Mouse (Mus musculus) hindbrain, embryonic 14.5 days (tissue): ENCODE measurements at regions not wholly inside any gene's neighbourhood (a gene's known extent, or its start where the extent isn't known, plus 50 kb on each side); places are given as distances from the start of the nearest gene placed in this dataset.

ENCODE experiments used
- ATAC-seq: fragments of 200-750 bp; cut with Nextera tagmentation; 2 replicates; pipeline ENCODE4 v1.8.0; 2017; ENCODE audit warnings: moderate number of reproducible peaks, mild to moderate bottlenecking, moderate TSS enrichment, moderate library complexity; ENCODE audit not compliant: low FRiP score
- DNase-seq: peaks from one replicate; pipeline ENCODE4 v3.0.0-alpha.2; 2015; ENCODE audit warnings: low spot score
- H3K27ac ChIP-seq: fragments of 300-500 bp; sonication (generic); 2 replicates; pipeline ENCODE4 v1.5.1; 2014; ENCODE audit warnings: mild to moderate bottlenecking, moderate library complexity
- H3K27me3 ChIP-seq: fragments of 300-500 bp; sonication (generic); 2 replicates; pipeline ENCODE4 v1.6.1; 2014; ENCODE audit warnings: mild to moderate bottlenecking, low read length, mixed read lengths; ENCODE audit not compliant: control insufficient read depth, insufficient read depth
- H3K36me3 ChIP-seq: fragments of 300-500 bp; sonication (generic); replicated peaks from 2 replicates; pipeline ENCODE4 v1.6.1; 2014; ENCODE audit not compliant: control insufficient read depth, insufficient read depth
- H3K4me1 ChIP-seq: fragments of 300-500 bp; sonication (generic); replicated peaks from 2 replicates; pipeline ENCODE4 v1.6.1; 2014; ENCODE audit warnings: antibody characterized with exemption, low read length, mixed read lengths; ENCODE audit not compliant: control insufficient read depth, insufficient read depth
- H3K4me2 ChIP-seq: fragments of 300-500 bp; sonication (generic); replicated peaks from 2 replicates; pipeline ENCODE4 v1.6.1; 2014; ENCODE audit warnings: mild to moderate bottlenecking, moderate library complexity
- H3K4me3 ChIP-seq: fragments of 300-500 bp; sonication (generic); replicated peaks from 2 replicates; pipeline ENCODE4 v1.5.1; 2014; ENCODE audit warnings: mild to moderate bottlenecking, low read length
- H3K9ac ChIP-seq: fragments of 300-500 bp; sonication (generic); 2 replicates; pipeline ENCODE4 v1.6.1; 2014
- H3K9me3 ChIP-seq: fragments of 300-500 bp; sonication (generic); 2 replicates; pipeline ENCODE4 v1.6.1; 2016; ENCODE audit warnings: low read length; ENCODE audit not compliant: control insufficient read depth
- WGBS: fragments of 180-500 bp; shearing (Covaris S2); extraction: QIAGEN DNeasy Blood & Tissue Kit; methylation state at CpG from one replicate; pipeline ENCODE4 v1.1.7; 2014; 5-methylcytosine and 5-hydroxymethylcytosine counted together

DNA sequence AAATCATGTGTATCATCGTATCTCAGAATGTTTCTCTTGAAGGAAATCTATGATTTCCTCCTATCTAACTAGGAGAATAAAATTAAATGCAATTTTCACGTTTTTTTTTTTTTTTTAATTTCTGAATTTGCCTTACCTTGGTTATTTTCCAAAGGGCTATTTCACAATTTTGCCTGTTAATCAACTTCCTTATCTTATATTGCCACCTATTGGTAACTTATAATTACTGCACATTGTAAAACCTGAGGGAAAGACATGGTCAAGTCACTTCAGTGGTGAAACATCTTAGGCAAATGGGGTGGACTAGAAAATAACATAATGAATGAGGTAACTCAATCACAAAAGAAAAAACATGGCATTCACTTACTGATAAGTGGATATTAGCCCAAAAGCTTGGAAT lies 232.0 kb downstream of the Nap1l3 start:
- Histone ChIP-seq H3K9ac (no peak overlapping the region), H3K36me3 (no peaks in the 10 kb centered on the region), H3K4me1 (no peaks in the 10 kb centered on the region), H3K27me3 (no peaks in the 10 kb centered on the region), H3K4me2 (no peak overlapping the region), H3K27ac (no peak overlapping the region), H3K4me3 (no peak overlapping the region), H3K9me3 (no peaks in the 10 kb centered on the region)
- no peak for ATAC-seq
- peak; percentile 28 for DNase-seq
- WGBS, result 39% methylated on average over 2 of the region's 2 CpGs
